Mouse (Mus musculus) frontal cortex, postnatal 14 days (tissue): Measurements from ENCODE around the gene Tmem245.

Experiments used
- DNase-seq, 2 experiments: peaks; one replicate each; pipeline ENCODE4 v3.0.0; 2022; ENCODE audit warnings: low spot score in 2 of 2

The Tmem245 gene

DNA sequence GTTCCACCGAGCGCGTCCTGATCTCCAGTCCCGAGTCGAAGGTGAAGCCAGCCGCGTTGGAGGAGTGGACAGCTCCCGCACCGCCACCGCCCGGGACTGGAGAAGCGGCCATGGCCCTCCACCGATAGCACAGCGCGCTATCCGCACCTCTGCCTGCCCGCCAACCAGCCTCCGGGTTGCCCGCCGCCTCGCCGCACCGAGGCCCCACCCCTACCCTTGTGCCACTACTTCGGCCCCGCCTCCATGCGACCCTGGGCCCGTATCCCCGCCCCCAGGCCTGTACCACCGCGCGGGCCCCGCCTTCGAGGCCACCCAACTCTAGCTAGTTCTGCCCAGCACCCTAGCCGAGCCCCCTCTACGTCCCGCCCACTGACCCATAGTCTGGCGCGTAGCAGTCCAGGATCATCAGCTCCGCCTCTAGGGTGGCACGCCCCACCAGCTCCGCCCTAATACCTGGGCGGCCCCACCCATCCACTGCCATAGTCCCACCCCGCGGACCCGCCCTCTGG, 82.2 kb downstream of the Tmem245 start, which contains the start of gene Ctnnal1:
Gene Ctnnal1, minus strand, starts transcription at position 186 of the 509 bp plus-strand sequence.
- peak; percentile 68 to 81 for DNase-seq

DNA sequence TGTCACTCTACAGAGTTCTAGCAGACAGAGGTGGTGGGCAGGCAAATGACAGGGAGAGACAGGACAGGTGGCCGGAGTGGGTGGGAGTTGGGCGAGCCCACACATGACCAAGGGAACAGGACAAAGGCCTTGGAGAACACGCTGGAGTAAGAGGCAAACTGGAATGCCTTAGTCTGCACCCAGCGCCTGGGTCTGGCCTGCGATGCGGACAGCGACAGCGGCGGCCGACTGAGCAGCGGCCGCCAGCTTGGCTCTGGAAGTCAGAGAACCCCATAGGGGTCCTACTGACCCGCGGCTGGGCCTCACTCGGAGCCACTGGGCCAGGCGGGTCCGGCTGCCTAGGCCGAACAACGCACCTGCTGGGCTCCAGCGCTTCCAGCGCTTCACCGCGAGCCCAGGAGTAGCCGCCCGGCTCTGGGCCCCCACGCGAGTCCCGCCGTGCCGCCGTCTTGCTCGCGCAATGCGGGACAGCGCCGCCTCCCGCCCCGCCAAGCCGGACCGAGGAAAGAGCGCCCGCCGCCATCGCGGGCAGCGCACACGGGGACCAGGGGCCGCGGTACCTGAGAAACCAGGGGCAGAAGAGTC, 82.7 kb downstream of the Tmem245 start:
- DNase-seq, result peak in 1 of 2 experiments; percentile 38

GRCm38 (mm10) chr4:56864016-56864415, 83.2 kb downstream of the Tmem245 start:
- no peak for DNase-seq

GRCm38 (mm10) chr4:56861551-56861950, 85.7 kb downstream of the Tmem245 start:
- DNase-seq, result no peak

- no peak for DNase-seq
Observed at GRCm38 (mm10) chr4:56858733-56859132, 88.5 kb downstream of the Tmem245 start.

DNA sequence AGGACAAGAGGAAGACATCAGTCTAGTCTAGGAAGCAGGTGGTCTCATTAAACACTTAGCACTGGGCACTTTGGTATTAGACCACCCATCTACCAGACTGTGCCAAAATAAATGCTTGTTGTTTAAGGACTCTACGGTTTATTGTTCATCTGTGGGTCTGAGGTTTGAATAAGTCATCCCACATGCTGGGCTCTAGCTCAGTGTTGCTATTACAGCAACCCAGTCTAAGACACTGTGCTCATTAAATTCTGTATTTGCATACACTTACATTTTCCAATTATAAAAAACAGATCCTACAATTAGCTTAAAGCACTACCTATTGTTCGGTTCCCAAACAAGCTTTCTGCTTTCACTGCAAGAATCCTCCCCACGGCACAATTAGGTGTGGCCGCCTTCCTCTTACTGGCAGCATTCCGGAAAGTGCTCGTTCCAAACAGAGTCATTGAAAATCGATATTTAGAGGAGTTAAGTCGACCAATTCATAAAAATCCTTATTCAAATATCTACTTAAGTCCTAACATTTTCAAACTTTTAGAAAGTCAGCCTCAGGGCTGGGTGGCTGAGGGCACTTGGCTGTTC, 90.8 kb downstream of the Tmem245 start:
- no peak for DNase-seq

DNA sequence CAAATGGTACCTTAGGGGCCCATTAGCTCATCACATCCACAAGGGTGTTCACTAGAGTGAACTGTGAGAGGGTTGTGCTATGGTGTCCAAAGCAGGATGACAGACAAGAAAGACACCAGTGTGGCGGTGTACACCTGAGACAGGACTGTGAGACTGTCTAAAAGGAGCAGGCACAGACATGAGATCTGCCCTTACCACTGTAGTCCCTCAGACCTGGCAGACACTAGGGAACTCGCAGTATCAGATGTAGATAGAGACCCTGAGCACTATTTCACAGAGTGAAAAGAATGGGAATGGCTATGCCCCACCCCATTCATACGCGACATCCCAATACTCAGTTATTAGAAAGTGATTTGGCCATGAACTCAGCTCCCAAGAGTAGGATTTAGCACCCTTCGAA, 91.3 kb downstream of the Tmem245 start:
- DNase-seq, result no peak

DNA sequence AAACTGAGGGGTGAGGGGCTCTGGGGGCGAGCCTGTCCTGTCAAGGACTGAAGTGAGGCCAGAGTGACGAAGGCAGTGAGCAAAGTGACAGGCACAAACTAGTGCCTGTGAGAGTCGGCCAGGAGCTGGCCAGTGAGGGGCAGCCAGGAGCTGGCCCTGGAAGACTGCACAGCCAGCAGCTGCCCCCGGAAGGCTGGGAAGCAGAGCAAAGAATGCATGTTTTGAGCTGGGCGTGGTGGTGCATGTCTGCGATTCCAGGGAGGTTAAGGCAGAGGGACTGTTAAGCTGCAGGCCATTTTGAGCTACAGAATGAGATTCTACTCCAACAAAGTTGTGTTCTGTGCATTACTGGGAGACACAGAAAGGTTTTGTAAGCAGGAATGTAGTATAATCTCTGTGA, 96.5 kb downstream of the Tmem245 start:
- no peak for DNase-seq

DNA sequence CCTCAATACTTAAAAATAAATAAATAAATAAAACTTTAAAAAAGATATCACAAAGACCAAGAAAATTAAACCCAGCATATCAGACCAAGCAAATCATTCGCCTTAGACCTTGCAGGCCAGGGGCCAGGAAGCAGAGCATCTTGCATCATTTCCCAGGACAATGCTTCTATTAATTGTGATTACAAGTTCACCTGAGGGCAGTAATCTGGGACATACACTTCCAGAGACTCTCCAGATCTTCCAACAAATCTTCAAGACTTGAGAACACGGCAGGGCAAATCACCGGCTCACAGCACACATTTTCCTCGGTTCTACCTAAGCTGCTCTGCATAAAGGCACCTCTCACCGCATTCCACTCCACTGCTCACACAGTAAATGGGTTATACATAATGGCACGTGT, 99.2 kb downstream of the Tmem245 start:
- DNase-seq, result no peak

GRCm38 (mm10) chr4:56847400-56847799, 99.8 kb downstream of the Tmem245 start:
- no peak for DNase-seq

DNA sequence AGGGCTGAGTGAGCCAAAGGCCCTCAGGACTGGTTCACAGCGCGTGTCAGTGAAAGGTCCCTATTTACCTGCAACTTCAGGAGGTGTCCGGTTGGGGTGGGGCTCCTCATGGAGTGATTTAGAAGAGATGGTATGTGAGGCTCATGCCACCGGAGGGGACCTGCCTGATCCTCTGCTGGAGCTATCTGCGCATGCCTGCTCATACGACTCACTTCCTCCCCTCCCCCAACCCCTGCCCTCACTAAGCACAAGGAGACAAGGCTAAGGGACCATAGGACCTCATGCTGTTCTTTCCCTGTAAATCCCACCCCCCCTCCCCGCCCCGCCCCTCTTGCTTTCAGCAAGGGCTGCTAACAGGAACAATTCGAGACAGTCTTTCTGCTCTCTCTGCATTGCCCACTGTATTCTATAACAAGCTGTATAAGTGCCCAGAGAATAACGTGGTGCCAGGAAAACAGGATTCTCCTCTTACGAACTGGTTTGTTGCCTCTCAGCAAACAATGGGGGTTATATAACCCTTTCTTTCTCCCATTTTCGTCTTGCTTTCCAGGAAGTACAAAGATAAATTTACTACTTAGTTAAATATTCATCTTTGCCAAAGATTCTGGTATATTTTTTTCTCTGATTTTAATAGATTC, 101.2 kb downstream of the Tmem245 start:
- no peak for DNase-seq

GRCm38 (mm10) chr4:56844911-56845310, 102.3 kb downstream of the Tmem245 start:
- no peak for DNase-seq

GRCm38 (mm10) chr4:56843963-56844362, 103.3 kb downstream of the Tmem245 start:
- no peak for DNase-seq

- DNase-seq, result no peak
Observed at GRCm38 (mm10) chr4:56842501-56842900, 104.7 kb downstream of the Tmem245 start.

- DNase-seq, result no peak
Observed at GRCm38 (mm10) chr4:56840297-56840696, 106.9 kb downstream of the Tmem245 start.

DNA sequence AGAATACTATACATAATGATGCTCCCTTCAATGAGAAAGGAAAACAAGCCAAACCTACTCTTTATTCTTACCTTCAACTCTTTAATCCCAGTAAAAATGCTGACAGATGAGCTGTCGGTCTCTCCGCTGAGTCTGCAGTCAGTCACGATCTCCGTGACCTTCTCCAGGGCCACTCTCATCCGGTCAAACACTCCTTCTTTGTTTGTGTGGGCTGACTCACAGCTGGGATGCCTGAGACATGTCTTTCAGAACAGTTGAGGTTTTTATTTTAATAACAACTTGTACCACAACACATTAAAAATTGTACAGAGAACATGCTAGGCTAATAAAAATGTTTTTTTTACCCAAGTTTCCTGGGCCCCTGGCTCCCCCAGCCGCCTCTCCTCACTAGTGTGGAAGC, 109.6 kb downstream of the Tmem245 start:
- no peak for DNase-seq

DNA sequence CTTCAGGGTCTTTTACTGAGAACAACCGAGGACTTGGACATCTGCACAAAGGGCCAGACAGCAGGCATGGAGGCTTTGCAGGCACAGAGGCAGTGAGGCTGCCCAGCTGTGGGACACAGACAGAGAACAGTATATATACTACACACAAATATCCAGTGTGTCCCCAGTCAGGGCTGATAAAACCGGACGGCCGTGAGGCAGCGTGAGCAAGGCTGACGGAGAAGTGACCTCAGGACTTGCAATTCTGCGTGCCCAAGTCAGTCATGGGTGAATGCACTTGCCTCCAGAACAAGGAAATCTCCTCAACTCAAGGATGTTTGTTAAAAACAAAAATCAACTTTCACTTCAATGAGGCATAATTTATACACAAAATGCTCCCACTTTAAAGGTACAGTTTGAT, 115.2 kb downstream of the Tmem245 start:
- DNase-seq, result no peak

GRCm38 (mm10) chr4:56831013-56831609, 116.1 kb downstream of the Tmem245 start:
- no peak for DNase-seq

DNA sequence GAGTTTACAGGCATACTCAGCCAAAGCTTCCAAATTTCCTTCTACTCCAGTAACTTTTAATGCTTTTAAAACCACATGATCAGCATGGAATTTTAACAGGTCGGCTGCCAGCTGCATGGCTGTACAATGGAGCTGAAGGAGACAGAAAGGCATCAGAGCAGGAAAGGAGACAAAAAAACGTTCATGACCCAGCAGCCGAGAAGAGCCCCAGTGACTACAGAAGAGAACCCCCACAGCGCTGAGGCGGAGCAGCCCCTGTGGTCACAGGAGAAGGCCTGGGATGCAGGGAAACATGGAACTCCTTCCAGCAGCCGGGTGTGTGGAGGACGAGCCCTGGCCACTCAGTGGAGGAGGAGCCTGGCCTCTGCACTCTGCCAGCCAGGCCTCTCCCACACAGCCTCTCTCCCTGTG, 117.7 kb downstream of the Tmem245 start:
- DNase-seq, result no peak

DNA sequence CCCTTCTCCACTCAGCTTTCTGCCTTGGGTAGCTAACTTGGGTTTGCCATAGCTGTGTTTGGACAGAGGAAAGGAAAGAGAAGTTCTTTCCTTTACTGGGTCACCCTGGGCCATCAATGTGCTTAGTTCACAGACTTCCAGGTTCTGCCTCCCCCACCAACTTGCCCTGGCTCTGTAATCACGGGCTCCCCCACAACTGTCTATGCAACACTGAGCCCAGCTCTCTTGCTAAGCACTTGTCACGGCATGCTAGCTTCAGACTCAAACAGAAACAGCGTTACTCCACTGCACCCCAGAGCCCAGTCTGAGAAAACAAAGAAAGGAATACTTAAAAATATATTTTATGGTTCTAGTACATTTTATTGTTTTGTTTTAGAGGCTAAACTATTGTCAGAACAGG, 118.3 kb downstream of the Tmem245 start:
- DNase-seq, result no peak

- DNase-seq, result no peak
Observed at GRCm38 (mm10) chr4:56824231-56824630, 123.0 kb downstream of the Tmem245 start.

GRCm38 (mm10) chr4:56820017-56820550, 127.2 kb downstream of the Tmem245 start:
- DNase-seq, result no peak
